8 mouse cellular contexts compared by ENCODE assay signal in genomic region chr17:65558217-65558616, GRCm38 (mm10). TPM values are rescaled to one million over a fixed set of nuclear protein-coding genes. Genes with fewer than 3 reads are reported as not detected.
DNase-seq lines count a peak whose midpoint lies in the region; ATAC-seq and TF ChIP-seq lines count a peak whose summit lies in the region.

No protein-coding gene starts in this region.

- intact Hi-C loops in left cerebral cortex, postnatal 36 days (cut with DNase I) = loop anchor here (10.0 kb wide), 1 partner anchor 1983 kb away; no protein-coding TSS in a partner anchor

- H3K27ac ChIP-seq in bone marrow, adult 2 months (ENCODE audit: control insufficient read depth, insufficient read depth, low read depth, low read length, poor library complexity) = no peak overlapping the region
- no peak overlapping the region for H3K27ac ChIP-seq in embryonic facial prominence, embryonic 13.5 days
- H3K27ac ChIP-seq in heart, embryonic 11.5 days (ENCODE audit: low read depth, low read length) = no peak overlapping the region
- H3K27ac ChIP-seq in kidney, postnatal 0 days = no peak overlapping the region
- H3K27ac ChIP-seq in small intestine, adult 2 months (ENCODE audit: insufficient read depth, low read depth, low read length) = no peak overlapping the region

- H3K36me3 ChIP-seq in embryonic facial prominence, embryonic 13.5 days = no peaks in the 10 kb centered on the region
- H3K36me3 ChIP-seq in heart, embryonic 11.5 days (ENCODE audit: control insufficient read depth, insufficient read depth, low read length) = no peaks in the 10 kb centered on the region
- H3K36me3 ChIP-seq in kidney, postnatal 0 days (ENCODE audit: insufficient read depth, low read length) = no peaks in the 10 kb centered on the region
- H3K36me3 ChIP-seq in small intestine, adult 2 months (ENCODE audit: control insufficient read depth, insufficient read depth, low read length) = no peaks in the 10 kb centered on the region

- 28% methylated on average over 9 of the region's 9 CpGs for WGBS in bone marrow, adult 2 months
- WGBS in embryonic facial prominence, embryonic 13.5 days = 39% methylated on average over 9 of the region's 9 CpGs
- WGBS in heart, embryonic 11.5 days (ENCODE audit: insufficient replicate concordance) = 36% methylated on average over 9 of the region's 9 CpGs
- 50% methylated on average over 9 of the region's 9 CpGs for WGBS in kidney, postnatal 0 days
- WGBS in small intestine, adult 2 months = 41% methylated on average over 9 of the region's 9 CpGs

- H3K27me3 ChIP-seq in embryonic facial prominence, embryonic 13.5 days = no peaks in the 10 kb centered on the region
- no peaks in the 10 kb centered on the region for H3K27me3 ChIP-seq in heart, embryonic 11.5 days (ENCODE audit: control insufficient read depth, insufficient read depth, low read length)
- H3K27me3 ChIP-seq in kidney, postnatal 0 days (ENCODE audit: insufficient read depth, low read length) = no peaks in the 10 kb centered on the region
- no peaks in the 10 kb centered on the region for H3K27me3 ChIP-seq in small intestine, adult 2 months (ENCODE audit: control insufficient read depth, insufficient read depth, low read length)

- no peak overlapping the region for H3K9ac ChIP-seq in embryonic facial prominence, embryonic 13.5 days
- no peak overlapping the region for H3K9ac ChIP-seq in heart, embryonic 11.5 days (ENCODE audit: low read depth, low read length)
- H3K9ac ChIP-seq in kidney, postnatal 0 days (ENCODE audit: low read depth, low read length) = no peak overlapping the region

- H3K4me3 ChIP-seq in bone marrow, adult 2 months (replicated peaks; ENCODE audit: control insufficient read depth, low read depth, low read length) = no peak overlapping the region
- H3K4me3 ChIP-seq in embryonic facial prominence, embryonic 13.5 days = no peak overlapping the region
- no peak overlapping the region for H3K4me3 ChIP-seq in heart, embryonic 11.5 days (ENCODE audit: low read depth, low read length)
- H3K4me3 ChIP-seq in kidney, postnatal 0 days (replicated peaks; ENCODE audit: low read depth, low read length) = no peak overlapping the region
- H3K4me3 ChIP-seq in small intestine, adult 2 months (ENCODE audit: low read depth, low read length) = no peak overlapping the region

- TF ChIP-seq CTCF in bone marrow, adult 2 months (IDR thresholded peaks at IDR 0.05; ENCODE audit: control insufficient read depth, insufficient read depth, low read length) = peak; percentile 39; the same call in 1 of the 2 replicates
- peak; percentile 68 for TF ChIP-seq CTCF in kidney, postnatal 0 days (IDR thresholded peaks at IDR 0.05; ENCODE audit: low read depth)
- TF ChIP-seq CTCF in small intestine, adult 2 months (IDR thresholded peaks at IDR 0.05; ENCODE audit: extremely low read depth, insufficient read length, insufficient replicate concordance, low read depth, low read length) = peak; percentile 61; the same call in 1 of the 2 replicates

- TF ChIP-seq POLR2A in bone marrow, adult 2 months (IDR thresholded peaks at IDR 0.05; ENCODE audit: borderline replicate concordance, control insufficient read depth, low read depth, low read length) = no peak
- TF ChIP-seq POLR2A in small intestine, adult 2 months (IDR thresholded peaks at IDR 0.05; ENCODE audit: low read depth, low read length) = no peak; the same call in 1 of the 2 replicates

- DNase-seq in left cerebral cortex, adult 18-20 months (ENCODE audit: low spot score in 2 of 2) = peak; percentile 40 to 62
- DNase-seq in left cerebral cortex, postnatal 36 days (ENCODE audit: low spot score in 2 of 2) = no peak
- DNase-seq in kidney, postnatal 0 days (ENCODE audit: low spot score) = peak; percentile 59
- peak; percentile 86 for DNase-seq in lung, postnatal 10 days

- ATAC-seq in embryonic facial prominence, embryonic 13.5 days (ENCODE audit: insufficient number of reproducible peaks, insufficient read depth, low FRiP score, low TSS enrichment, low read depth) = no peak
- 0 out of 2 replicates have a peak, but pooled peaks have one; percentile 27 for ATAC-seq in heart, embryonic 11.5 days (replicated peaks; ENCODE audit: insufficient number of reproducible peaks, low FRiP score, low TSS enrichment)
- peak; percentile 50; the same call in 1 of the 2 replicates for ATAC-seq in kidney, postnatal 0 days (replicated peaks; ENCODE audit: low FRiP score, low read depth)

- H3K9me3 ChIP-seq in embryonic facial prominence, embryonic 13.5 days = no peaks in the 10 kb centered on the region
- no peaks in the 10 kb centered on the region for H3K9me3 ChIP-seq in heart, embryonic 11.5 days (replicated peaks; ENCODE audit: control insufficient read depth, low read length)
- H3K9me3 ChIP-seq in kidney, postnatal 0 days (replicated peaks; ENCODE audit: low read length) = no peaks in the 10 kb centered on the region

- H3K4me2 ChIP-seq in embryonic facial prominence, embryonic 13.5 days = peak overlapping the region; percentile 24; the same call in 1 of the 2 replicates
- peak overlapping the region; percentile 32; the same call in 1 of the 2 replicates for H3K4me2 ChIP-seq in heart, embryonic 11.5 days
- H3K4me2 ChIP-seq in kidney, postnatal 0 days (ENCODE audit: low read length) = no peak overlapping the region

- no peaks in the 10 kb centered on the region; the same call in 1 of the 2 replicates for H3K4me1 ChIP-seq in bone marrow, adult 2 months (ENCODE audit: control insufficient read depth, insufficient read depth, low read length)
- no peaks in the 10 kb centered on the region for H3K4me1 ChIP-seq in embryonic facial prominence, embryonic 13.5 days
- H3K4me1 ChIP-seq in heart, embryonic 11.5 days (ENCODE audit: control insufficient read depth, insufficient read depth, low read length) = no peaks in the 10 kb centered on the region
- no peaks in the 10 kb centered on the region for H3K4me1 ChIP-seq in kidney, postnatal 0 days (replicated peaks; ENCODE audit: insufficient read depth, low read length)
- H3K4me1 ChIP-seq in small intestine, adult 2 months (ENCODE audit: control insufficient read depth, insufficient read depth, insufficient read length, low read length) = peaks cover 3% of the 10 kb centered on the region

RNA-seq across cellular contexts. Expression of gene Tmem232, which starts 17.6 kb away (rescaled TPM):
- total RNA-seq in left cerebral cortex, adult 18-20 months (2021) = 1 to 10 TPM; 1.9 to 2.5 TPM
- total RNA-seq in left cerebral cortex, postnatal 36 days (2021) = 1 to 10 TPM; 1.4 to 2.6 TPM
- polyA plus RNA-seq in bone marrow, adult 2 months (2011; ENCODE audit: insufficient read depth, insufficient read length, low replicate concordance, missing spikeins) = not detected in 2 replicates
- polyA plus RNA-seq in embryonic facial prominence, embryonic 13.5 days (2015; fragmentation: Nextera tagmentation; extraction: Ambion mirVana) = 0.25 and 0.36 TPM in 2 replicates
- polyA plus RNA-seq in heart, embryonic 11.5 days (2014; fragmentation: Nextera tagmentation; extraction: Ambion mirVana) = 0.23 and 0.34 TPM in 2 replicates
- polyA plus RNA-seq in kidney, postnatal 0 days (2015; fragmentation: Nextera tagmentation; extraction: Ambion mirVana) = 0.11 and 0.13 TPM in 2 replicates
- polyA plus RNA-seq in small intestine, adult 2 months (2012; rRNA removed) = not detected in 2 replicates

RNA-seq across cellular contexts. Expression of gene Vapa, which starts 55.1 kb away (rescaled TPM):
- total RNA-seq in left cerebral cortex, adult 18-20 months (2021) = 100 to 1,000 TPM; 149 TPM
- total RNA-seq in left cerebral cortex, postnatal 36 days (2021) = 100 to 1,000 TPM; 157 to 164 TPM
- 30.7 and 60.4 TPM in 2 replicates for polyA plus RNA-seq in bone marrow, adult 2 months (2011; ENCODE audit: insufficient read depth, insufficient read length, low replicate concordance, missing spikeins)
- 187 and 192 TPM in 2 replicates for polyA plus RNA-seq in embryonic facial prominence, embryonic 13.5 days (2015; fragmentation: Nextera tagmentation; extraction: Ambion mirVana)
- polyA plus RNA-seq in heart, embryonic 11.5 days (2014; fragmentation: Nextera tagmentation; extraction: Ambion mirVana) = 172 and 173 TPM in 2 replicates
- 209 and 218 TPM in 2 replicates for polyA plus RNA-seq in kidney, postnatal 0 days (2015; fragmentation: Nextera tagmentation; extraction: Ambion mirVana)
- 76.0 and 96.0 TPM in 2 replicates for polyA plus RNA-seq in small intestine, adult 2 months (2012; rRNA removed)

Comparison
In these comparisons a context has a peak if more than half of its experiments do, and no peak if none do; other contexts are left out.
1. DNase-seq: peak in left cerebral cortex, adult 18-20 months (2 of 2), kidney, postnatal 0 days (single experiment) and lung, postnatal 10 days (single experiment); none in left cerebral cortex, postnatal 36 days (0 of 2).
2. Peak in every context shown above with its lines, with median percentiles within 50 percentile points of each other: CTCF ChIP-seq.